Mouse (Mus musculus) MEL (cell line): ENCODE results near the gene Gm30191. TPM values are rescaled to one million over a fixed set of nuclear protein-coding genes. Genes with fewer than 3 reads are reported as not detected.

Experiments used
- DNase-seq: peaks from one replicate; pipeline ENCODE4 v3.0.0; 2011; ENCODE audit warnings: low read depth, low spot score
- H3K27ac ChIP-seq: 2 replicates; pipeline ENCODE4 v1.5.1; 2012; ENCODE audit warnings: low read depth, mild to moderate bottlenecking, control low read depth, low read length, moderate library complexity; ENCODE audit not compliant: control insufficient read depth
- H3K27me3 ChIP-seq, 2 experiments: fragments of 150-350 bp in 1 of 2; sonication (generic) in 1 of 2; 2 replicates each; pipeline ENCODE4 v1.6.1; 2012; ENCODE audit warnings: low read length in 2 of 2, mild to moderate bottlenecking in 2 of 2, improper control_type of control experiment in 1 of 2, moderate library complexity in 1 of 2; ENCODE audit not compliant: insufficient read depth in 2 of 2, control insufficient read depth in 1 of 2
- H3K36me3 ChIP-seq, 2 experiments: 2 replicates each; pipeline ENCODE4 v1.6.1; 2012 to 2014; ENCODE audit warnings: low read length in 2 of 2, improper control_type of control experiment in 1 of 2, inconsistent platforms in 1 of 2, mild to moderate bottlenecking in 1 of 2; ENCODE audit not compliant: insufficient read depth in 2 of 2, control insufficient read depth in 1 of 2
- H3K4me1 ChIP-seq, 2 experiments: fragments of 150-350 bp in 1 of 2; sonication (generic) in 1 of 2; 2 replicates each; pipeline ENCODE4 v1.6.1; 2012; ENCODE audit warnings: low read length in 2 of 2, improper control_type of control experiment in 1 of 2, mild to moderate bottlenecking in 1 of 2; ENCODE audit not compliant: insufficient read depth in 2 of 2, control insufficient read depth in 1 of 2
- H3K4me3 ChIP-seq, 2 experiments: fragments of 150-350 bp in 1 of 2; sonication (generic) in 1 of 2; 2 replicates each; pipeline ENCODE4 v1.5.1; 2012; ENCODE audit warnings: low read depth in 2 of 2, low read length in 2 of 2, mild to moderate bottlenecking in 2 of 2, moderate library complexity in 2 of 2, control low read depth in 1 of 2, improper control_type of control experiment in 1 of 2; ENCODE audit not compliant: control insufficient read depth in 1 of 2, insufficient read depth in 1 of 2
- H3K79me2 ChIP-seq: 2 replicates; pipeline ENCODE4 v1.6.1; 2012; ENCODE audit warnings: mild to moderate bottlenecking, low read length, moderate library complexity; ENCODE audit not compliant: control insufficient read depth, poor library complexity, insufficient read depth
- H3K9ac ChIP-seq: 2 replicates; pipeline ENCODE4 v1.6.1; 2012; ENCODE audit warnings: low read depth, mild to moderate bottlenecking, control low read depth, low read length, moderate library complexity; ENCODE audit not compliant: control insufficient read depth, poor library complexity, severe bottlenecking
- H3K9me3 ChIP-seq: fragments of 150-350 bp; sonication (generic); replicated peaks from 2 replicates; pipeline ENCODE4 v1.6.1; 2012; ENCODE audit warnings: mild to moderate bottlenecking, low read length, improper control_type of control experiment, moderate library complexity; ENCODE audit not compliant: insufficient read depth
- BHLHE40 ChIP-seq: IDR thresholded peaks from 2 replicates; pipeline ENCODE4 v1.6.1; 2012; ENCODE audit warnings: low read depth, mild to moderate bottlenecking, inconsistent platforms, low read length, improper control_type of control experiment, borderline replicate concordance
- CHD1 ChIP-seq: IDR thresholded peaks from 2 replicates; pipeline ENCODE4 v1.6.1; 2012; ENCODE audit warnings: low read depth, mild to moderate bottlenecking, inconsistent platforms, low read length, improper control_type of control experiment
- CHD2 ChIP-seq: IDR thresholded peaks from 2 replicates; pipeline ENCODE4 v1.6.1; 2011; ENCODE audit warnings: low read length, improper control_type of control experiment
- CTCF ChIP-seq, 3 experiments: IDR thresholded peaks in 2 of 3; conservative IDR thresholded peaks in 1 of 3; 2 replicates each; pipeline ENCODE4 v1.5.1; 2011 to 2012; ENCODE audit warnings: low read length in 3 of 3, low read depth in 2 of 3, mild to moderate bottlenecking in 2 of 3, improper control_type of control experiment in 1 of 3, inconsistent platforms in 1 of 3, mixed read lengths in 1 of 3, moderate library complexity in 1 of 3; ENCODE audit not compliant: control insufficient read depth in 1 of 3, insufficient read depth in 1 of 3, poor library complexity in 1 of 3, severe bottlenecking in 1 of 3
- E2F4 ChIP-seq: IDR thresholded peaks from 2 replicates; pipeline ENCODE4 v1.6.1; 2011; ENCODE audit warnings: low read depth, low read length, improper control_type of control experiment, borderline replicate concordance
- ELF1 ChIP-seq: IDR thresholded peaks from 2 replicates; pipeline ENCODE4 v1.6.1; 2014; ENCODE audit warnings: low read depth, mild to moderate bottlenecking, inconsistent platforms, low read length, improper control_type of control experiment, moderate library complexity
- EP300 ChIP-seq, 2 experiments: IDR thresholded peaks; 2 replicates each; pipeline ENCODE4 v1.6.1; 2011; ENCODE audit warnings: improper control_type of control experiment in 2 of 2, low read length in 2 of 2, low read depth in 1 of 2, mild to moderate bottlenecking in 1 of 2
- ETS1 ChIP-seq: IDR thresholded peaks from 2 replicates; pipeline ENCODE4 v1.6.1; 2012; ENCODE audit warnings: low read depth, mild to moderate bottlenecking, inconsistent platforms, low read length, improper control_type of control experiment, moderate library complexity
- GABPA ChIP-seq: IDR thresholded peaks from 2 replicates; pipeline ENCODE4 v1.6.1; 2012; ENCODE audit warnings: low read depth, mild to moderate bottlenecking, inconsistent platforms, low read length, improper control_type of control experiment, moderate library complexity
- GATA1 ChIP-seq: IDR thresholded peaks from 2 replicates; pipeline ENCODE4 v1.6.1; 2011; ENCODE audit warnings: low read depth, low read length, improper control_type of control experiment
- HCFC1 ChIP-seq: IDR thresholded peaks from 2 replicates; pipeline ENCODE4 v1.6.1; 2012; ENCODE audit warnings: low read depth, mild to moderate bottlenecking, inconsistent platforms, low read length, improper control_type of control experiment, moderate library complexity
- JUND ChIP-seq: IDR thresholded peaks from 2 replicates; pipeline ENCODE4 v1.6.1; 2011; ENCODE audit warnings: low read depth, mild to moderate bottlenecking, improper control_type of control experiment, low read length
- KAT2A ChIP-seq: conservative IDR thresholded peaks from 2 replicates; pipeline ENCODE4 v1.6.1; 2012; ENCODE audit warnings: low read depth, low read length, improper control_type of control experiment, inconsistent platforms
- MAFK ChIP-seq: IDR thresholded peaks from 2 replicates; pipeline ENCODE4 v1.6.1; 2011; ENCODE audit warnings: low read depth, mild to moderate bottlenecking, low read length, improper control_type of control experiment, borderline replicate concordance
- MAX ChIP-seq: IDR thresholded peaks from 2 replicates; pipeline ENCODE4 v1.6.1; 2011; ENCODE audit warnings: low read length, improper control_type of control experiment
- MAZ ChIP-seq: IDR thresholded peaks from 2 replicates; pipeline ENCODE4 v1.6.1; 2012; ENCODE audit warnings: low read depth, mild to moderate bottlenecking, inconsistent platforms, low read length, improper control_type of control experiment
- MEF2A ChIP-seq: IDR thresholded peaks from 2 replicates; pipeline ENCODE4 v1.6.1; 2014; ENCODE audit warnings: low read depth, mild to moderate bottlenecking, inconsistent platforms, low read length, improper control_type of control experiment; ENCODE audit not compliant: poor library complexity, insufficient replicate concordance, severe bottlenecking; ENCODE audit errors: extremely low read depth
- MXI1 ChIP-seq: IDR thresholded peaks from 2 replicates; pipeline ENCODE4 v1.6.1; 2011; ENCODE audit warnings: mild to moderate bottlenecking, low read depth, low read length, improper control_type of control experiment
- MYB ChIP-seq: IDR thresholded peaks from 2 replicates; pipeline ENCODE4 v1.6.1; 2011; ENCODE audit warnings: mild to moderate bottlenecking, low read depth, low read length, improper control_type of control experiment
- MYC ChIP-seq: IDR thresholded peaks from 2 replicates; pipeline ENCODE4 v1.6.1; 2011; ENCODE audit warnings: low read depth, mild to moderate bottlenecking, low read length, improper control_type of control experiment, moderate library complexity
- NELFE ChIP-seq: IDR thresholded peaks from 2 replicates; pipeline ENCODE4 v1.6.1; 2011; ENCODE audit warnings: low read depth, low read length, improper control_type of control experiment
- NRF1 ChIP-seq: IDR thresholded peaks from 2 replicates; pipeline ENCODE4 v1.6.1; 2014; ENCODE audit warnings: low read depth, mild to moderate bottlenecking, inconsistent platforms, low read length, improper control_type of control experiment, moderate library complexity; ENCODE audit not compliant: poor library complexity, insufficient read depth, severe bottlenecking
- POLR2A ChIP-seq, 2 experiments: IDR thresholded peaks; 2 replicates each; pipeline ENCODE4 v1.6.1; 2011 to 2012; ENCODE audit warnings: low read length in 2 of 2, mild to moderate bottlenecking in 2 of 2, control low read depth in 1 of 2, improper control_type of control experiment in 1 of 2, low read depth in 1 of 2, moderate library complexity in 1 of 2; ENCODE audit not compliant: control insufficient read depth in 1 of 2, insufficient read depth in 1 of 2, poor library complexity in 1 of 2
- POLR2AphosphoS2 ChIP-seq: IDR thresholded peaks from 2 replicates; pipeline ENCODE4 v1.6.1; 2011; ENCODE audit warnings: low read length, improper control_type of control experiment
- POLR2AphosphoS5 ChIP-seq: IDR thresholded peaks from 2 replicates; pipeline ENCODE4 v1.6.1; 2012; ENCODE audit warnings: low read depth, borderline replicate concordance, mild to moderate bottlenecking, inconsistent platforms, low read length, moderate library complexity, mixed read lengths
- RAD21 ChIP-seq: IDR thresholded peaks from 2 replicates; pipeline ENCODE4 v1.6.1; 2011; ENCODE audit warnings: mild to moderate bottlenecking, low read depth, low read length, improper control_type of control experiment
- RCOR1 ChIP-seq: IDR thresholded peaks from 2 replicates; pipeline ENCODE4 v1.6.1; 2012; ENCODE audit warnings: low read depth, mild to moderate bottlenecking, inconsistent platforms, low read length, improper control_type of control experiment
- SIN3A ChIP-seq: IDR thresholded peaks from 2 replicates; pipeline ENCODE4 v1.6.1; 2012; ENCODE audit warnings: low read length, improper control_type of control experiment, inconsistent platforms
- TAL1 ChIP-seq: IDR thresholded peaks from 2 replicates; pipeline ENCODE4 v1.6.1; 2012; ENCODE audit warnings: mild to moderate bottlenecking, inconsistent platforms, low read length, moderate library complexity, mixed read lengths
- TBP ChIP-seq: IDR thresholded peaks from 2 replicates; pipeline ENCODE4 v1.8.0; 2011; ENCODE audit warnings: low read depth, low read length, improper control_type of control experiment
- TCF12 ChIP-seq: IDR thresholded peaks from 2 replicates; pipeline ENCODE4 v1.6.1; 2014; ENCODE audit warnings: low read depth, mild to moderate bottlenecking, inconsistent platforms, low read length, improper control_type of control experiment, moderate library complexity
- UBTF ChIP-seq: IDR thresholded peaks from 2 replicates; pipeline ENCODE4 v1.6.1; 2012; ENCODE audit warnings: low read depth, mild to moderate bottlenecking, inconsistent platforms, low read length, improper control_type of control experiment, moderate library complexity, borderline replicate concordance; ENCODE audit not compliant: insufficient read depth
- USF1 ChIP-seq: IDR thresholded peaks from 2 replicates; pipeline ENCODE4 v1.6.1; 2014; ENCODE audit warnings: low read depth, mild to moderate bottlenecking, inconsistent platforms, low read length, improper control_type of control experiment, moderate library complexity
- USF2 ChIP-seq, 2 experiments: IDR thresholded peaks; 2 replicates each; pipeline ENCODE4 v1.6.1; 2011 to 2012; ENCODE audit warnings: improper control_type of control experiment in 2 of 2, low read length in 2 of 2, borderline replicate concordance in 1 of 2, inconsistent platforms in 1 of 2, low read depth in 1 of 2, mild to moderate bottlenecking in 1 of 2; ENCODE audit not compliant: insufficient read depth in 1 of 2
- ZC3H11A ChIP-seq: IDR thresholded peaks from 2 replicates; pipeline ENCODE4 v1.6.1; 2012; ENCODE audit warnings: low read depth, mild to moderate bottlenecking, inconsistent platforms, low read length, improper control_type of control experiment
- ZKSCAN1 ChIP-seq: IDR thresholded peaks from 2 replicates; pipeline ENCODE4 v1.6.1; 2012; ENCODE audit warnings: low read depth, mild to moderate bottlenecking, inconsistent platforms, low read length, improper control_type of control experiment, moderate library complexity
- ZMIZ1 ChIP-seq: IDR thresholded peaks from 2 replicates; pipeline ENCODE4 v1.6.1; 2012; ENCODE audit warnings: low read depth, mild to moderate bottlenecking, inconsistent platforms, low read length, improper control_type of control experiment, moderate library complexity
- ZNF384 ChIP-seq: IDR thresholded peaks from 2 replicates; pipeline ENCODE4 v1.6.1; 2012; ENCODE audit warnings: low read depth, mild to moderate bottlenecking, inconsistent platforms, low read length, improper control_type of control experiment
- polyA plus RNA-seq, 2 experiments: library from polyadenylated mRNA; stranded (reverse) in 1 of 2; unstranded in 1 of 2; fragments of >175 nt in 1 of 2; fragments of >200 nt in 1 of 2; gene quantifications; 2 replicates each; pipeline versions ENCODE4 v1.2.1 to v1.2.4; 2012; ENCODE audit warnings: low replicate concordance in 2 of 2, low read depth in 1 of 2; ENCODE audit not compliant: insufficient read length in 2 of 2, insufficient read depth in 1 of 2, missing spikeins in 1 of 2
- total RNA-seq: library from RNA; depleted of rRNA; stranded (reverse); fragments of 300-350 nt; gene quantifications from 2 replicates; pipeline ENCODE4 v1.2.3, GENCODE M21; 2012

The Gm30191 gene
- total and polyA plus RNA-seq, 3 experiments: not detected

DNA sequence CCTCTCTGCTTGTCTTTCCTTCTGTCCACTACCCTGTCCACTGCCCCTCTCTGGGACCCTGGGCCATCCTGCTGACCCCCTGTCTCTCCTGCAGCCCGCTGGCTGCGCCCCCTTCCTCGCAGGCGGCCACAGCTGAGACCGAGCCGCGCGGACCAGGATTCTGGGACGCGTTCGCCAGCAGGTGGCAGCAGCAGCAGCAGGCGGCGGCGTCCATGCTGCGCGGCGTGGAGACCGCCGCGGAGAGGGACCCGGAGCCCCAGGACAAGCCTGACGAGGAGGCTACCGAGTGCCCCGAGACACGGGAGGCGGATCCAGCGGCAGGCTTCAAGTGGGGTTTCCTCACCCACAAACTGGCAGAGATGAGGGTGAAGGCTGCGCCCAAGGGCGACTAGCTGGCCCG lies 2.9 kb downstream of the Gm30191 start:
- peaks cover 0 to 3% of the 10 kb centered on the region in 2 experiments; a peak in 1 of 4 replicates for H3K36me3 ChIP-seq
- no peaks in the 10 kb centered on the region for H3K9me3 ChIP-seq
- peak overlapping the region; percentile 77 for H3K9ac ChIP-seq
- H3K4me3 ChIP-seq: peak overlapping the region; percentile 52 to 59
- H3K27ac ChIP-seq: no peak overlapping the region
- peaks cover 7% of the 10 kb centered on the region for H3K79me2 ChIP-seq
- peak; percentile 75 for DNase-seq
- H3K27me3 ChIP-seq: no peaks in the 10 kb centered on the region
- H3K4me1 ChIP-seq: peaks cover 2 to 12% of the 10 kb centered on the region in 2 experiments; a peak in 2 of 4 replicates
- TF ChIP-seq E2F4 (no peak), CHD1 (no peak), RAD21 (peak; percentile 40), RCOR1 (no peak), POLR2A (IDR thresholded peaks at IDR 0.05; ENCODE audit: control insufficient read depth in 1 of 2, insufficient read depth in 1 of 2, low read depth in 1 of 2, low read length in 2 of 2, poor library complexity in 1 of 2) (no peak; a peak in 1 of 4 replicates), TCF12 (0 out of 2 replicates have a peak, but pooled peaks have one; percentile 25), MAFK (no peak), MYB (no peak), BHLHE40 (no peak), GABPA (no peak), NELFE (no peak), MAX (no peak; the same call in 1 of the 2 replicates), UBTF (no peak), MXI1 (no peak; the same call in 1 of the 2 replicates), ZNF384 (no peak), POLR2AphosphoS2 (no peak), HCFC1 (no peak), USF1 (no peak), POLR2AphosphoS5 (no peak), ZMIZ1 (no peak), MEF2A (no peak), JUND (no peak), MAZ (no peak), KAT2A (no peak), ELF1 (no peak), SIN3A (no peak), TBP (no peak), EP300 (IDR thresholded peaks at IDR 0.05; ENCODE audit: low read depth in 1 of 2, low read length in 2 of 2) (no peak), ZKSCAN1 (no peak), GATA1 (no peak), NRF1 (0 out of 2 replicates have a peak, but pooled peaks have one; percentile 14), CHD2 (no peak), MYC (no peak), USF2 (IDR thresholded peaks at IDR 0.05; ENCODE audit: borderline replicate concordance in 1 of 2, insufficient read depth in 1 of 2, low read depth in 1 of 2, low read length in 2 of 2) (no peak), CTCF (IDR thresholded peaks at IDR 0.05 in 2 of 3, conservative IDR thresholded peaks at IDR 0.05 in 1 of 3; ENCODE audit: control insufficient read depth in 1 of 3, insufficient read depth in 1 of 3, low read depth in 2 of 3, low read length in 3 of 3, poor library complexity in 1 of 3, severe bottlenecking in 1 of 3) (peak in 2 of 3 experiments; percentile 88 to 95; a peak in 5 of 6 replicates), ZC3H11A (peak; percentile 38), ETS1 (no peak), TAL1 (no peak)
